Mouse (Mus musculus): ENCODE measurements around the gene Sept11.

DNA sequence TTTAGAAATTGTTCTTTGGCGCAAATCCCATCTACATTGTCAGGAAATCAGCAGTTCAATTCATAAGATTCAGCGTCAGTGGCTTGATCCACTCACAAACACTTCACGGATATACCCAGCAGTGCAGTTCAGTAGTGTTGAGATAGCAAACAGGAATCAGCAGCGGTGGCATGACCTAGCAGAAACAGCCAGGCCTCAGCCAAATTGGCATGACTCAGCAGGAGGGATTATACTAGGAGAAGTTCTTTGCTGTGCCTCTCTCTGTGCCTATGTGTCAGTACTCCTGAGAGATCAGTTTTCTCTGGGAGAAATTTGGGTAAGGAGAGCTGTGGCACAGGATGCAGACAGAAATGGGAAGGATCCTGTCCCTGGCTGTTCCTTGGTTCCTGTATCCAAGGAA lies 32.4 kb upstream of the Sept11 start:
- TF ChIP-seq TAL1 (conservative IDR thresholded peaks at IDR 0.05; ENCODE audit: low read depth, low read length): no peak
- TF ChIP-seq GATA2 (IDR thresholded peaks at IDR 0.05; ENCODE audit: borderline replicate concordance, low read depth, low read length): no peak
- TF ChIP-seq CTCF (IDR thresholded peaks at IDR 0.05; ENCODE audit: low read depth, low read length): no peak
- TF ChIP-seq POLR2AphosphoS5 (IDR thresholded peaks at IDR 0.05; ENCODE audit: insufficient replicate concordance, low read depth, low read length): no peak
- TF ChIP-seq GATA1 (IDR thresholded peaks at IDR 0.05; ENCODE audit: borderline replicate concordance, low read length): no peak

All from G1E (cell line).